Comparison of ENCODE assay signal across 11 mouse cellular contexts in genomic region chr7:24501492-24501891, GRCm38 (mm10). TPM values are rescaled to one million over a fixed set of nuclear protein-coding genes. Genes with fewer than 3 reads are reported as not detected.
DNase-seq lines count a peak whose midpoint lies in the region; ATAC-seq and TF ChIP-seq lines count a peak whose summit lies in the region.
"Had no signal": no experiment of that assay in that cellular context is flagged by ENCODE, and none has a peak within 500 bp of the region (broad histone marks: within the 10 kb centered on the region; RNA-seq: fewer than 3 reads in every experiment).

No protein-coding gene starts in this region.

- peak; percentile 32 for DNase-seq in adrenal gland, postnatal 14 days
- no peak for DNase-seq in adrenal gland, postnatal 25 days
- DNase-seq in layer of hippocampus, adult 2 months (ENCODE audit: low spot score in 2 of 2): no peak
- DNase-seq in layer of hippocampus, adult 11-12 months (ENCODE audit: low spot score): no peak
- DNase-seq in liver, postnatal 0 days: peak; percentile 44
- peak; percentile 70 for DNase-seq in testis, postnatal 10 days (ENCODE audit: low spot score)
- no peak for DNase-seq in layer of hippocampus, adult 9-10 months (ENCODE audit: low spot score)
- DNase-seq in midbrain, embryonic 11.5 days (ENCODE audit: low spot score, missing footprints): no peak
- DNase-seq: adrenal gland, adult 2 months had no signal

- H3K9ac ChIP-seq in liver, postnatal 0 days (replicated peaks): no peak overlapping the region
- no peak overlapping the region for H3K9ac ChIP-seq in midbrain, embryonic 11.5 days (ENCODE audit: low read length)

- 51% methylated on average over 21 of the region's 21 CpGs for WGBS in liver, postnatal 0 days (ENCODE audit: insufficient replicate concordance)
- WGBS in midbrain, embryonic 11.5 days: 55% methylated on average over 21 of the region's 21 CpGs

- peaks cover 45% of the 10 kb centered on the region for H3K27me3 ChIP-seq in liver, postnatal 0 days (ENCODE audit: insufficient read depth, low read length)
- peaks cover 18% of the 10 kb centered on the region for H3K27me3 ChIP-seq in midbrain, embryonic 11.5 days (ENCODE audit: control insufficient read depth, insufficient read depth, low read length)

- H3K27ac ChIP-seq in layer of hippocampus, adult 2 months: no peak overlapping the region
- H3K27ac ChIP-seq in liver, postnatal 0 days (ENCODE audit: low read depth): no peak overlapping the region
- H3K27ac ChIP-seq in midbrain, embryonic 11.5 days (ENCODE audit: low read depth, low read length): no peak overlapping the region

- no peak overlapping the region for H3K4me2 ChIP-seq in liver, postnatal 0 days (ENCODE audit: low read depth, low read length)
- no peak overlapping the region for H3K4me2 ChIP-seq in midbrain, embryonic 11.5 days

- TF ChIP-seq EP300 in liver, postnatal 0 days (IDR thresholded peaks at IDR 0.05; ENCODE audit: low read depth): no peak

- no peaks in the 10 kb centered on the region for H3K36me3 ChIP-seq in liver, postnatal 0 days (replicated peaks; ENCODE audit: insufficient read depth, low read length)
- peaks cover 11% of the 10 kb centered on the region for H3K36me3 ChIP-seq in midbrain, embryonic 11.5 days (ENCODE audit: control insufficient read depth, insufficient read depth, low read length)

- 0 out of 2 replicates have a peak, but pooled peaks cover 2% of the 10 kb centered on the region for H3K9me3 ChIP-seq in liver, postnatal 0 days (ENCODE audit: low read length)
- no peaks in the 10 kb centered on the region for H3K9me3 ChIP-seq in midbrain, embryonic 11.5 days (ENCODE audit: control insufficient read depth, low read length)

- no peak for ATAC-seq in liver, postnatal 0 days
- no peak for ATAC-seq in midbrain, embryonic 11.5 days (ENCODE audit: low FRiP score)

- no peak overlapping the region for H3K4me3 ChIP-seq in layer of hippocampus, adult 2 months
- H3K4me3 ChIP-seq in liver, postnatal 0 days (ENCODE audit: low read depth, low read length): no peak overlapping the region
- H3K4me3 ChIP-seq in midbrain, embryonic 11.5 days (ENCODE audit: low read depth, low read length): no peak overlapping the region

- H3K4me1 ChIP-seq in liver, postnatal 0 days (ENCODE audit: insufficient read depth): peaks cover 14% of the 10 kb centered on the region
- peaks cover 33% of the 10 kb centered on the region for H3K4me1 ChIP-seq in midbrain, embryonic 11.5 days (ENCODE audit: control insufficient read depth, insufficient read depth, low read length)

- TF ChIP-seq CTCF in layer of hippocampus, adult 2 months (conservative IDR thresholded peaks at IDR 0.05): peak; percentile 63
- TF ChIP-seq CTCF in liver, postnatal 0 days (IDR thresholded peaks at IDR 0.05; ENCODE audit: low read depth): peak; percentile 51

RNA-seq across cellular contexts. Expression of gene Zfp428, which starts 5.3 kb away (rescaled TPM):
- total RNA-seq in adrenal gland, postnatal 14 days (2021): 6.1 and 7.5 TPM in 2 replicates
- 6.2 and 7.0 TPM in 2 replicates for total RNA-seq in adrenal gland, postnatal 25 days (2021)
- 10 to 100 TPM; 32.6 to 41.6 TPM for total RNA-seq in layer of hippocampus, adult 2 months (2021)
- polyA plus RNA-seq in liver, postnatal 0 days (2015; fragmentation: Nextera tagmentation; extraction: Ambion mirVana): 3.3 and 4.1 TPM in 2 replicates
- 83.8 and 83.9 TPM in 2 replicates for polyA plus RNA-seq in midbrain, embryonic 11.5 days (2014; fragmentation: Nextera tagmentation; extraction: Ambion mirVana)

RNA-seq across cellular contexts. Expression of gene AC161166.1, which starts 10.8 kb away (rescaled TPM):
- total RNA-seq in adrenal gland, postnatal 14 days (2021): not detected in 2 replicates
- total RNA-seq in adrenal gland, postnatal 25 days (2021): not detected in 2 replicates
- not detected for total RNA-seq in layer of hippocampus, adult 2 months (2021)
- polyA plus RNA-seq in liver, postnatal 0 days (2015; fragmentation: Nextera tagmentation; extraction: Ambion mirVana): not detected in 2 replicates
- 0.55 and 0.59 TPM in 2 replicates for polyA plus RNA-seq in midbrain, embryonic 11.5 days (2014; fragmentation: Nextera tagmentation; extraction: Ambion mirVana)
- total RNA-seq: adrenal gland, adult 2 months; heart, postnatal 36 days; left cerebral cortex, postnatal 14 days had no signal
- polyA plus RNA-seq: adrenal gland, adult 2 months had no signal

RNA-seq across cellular contexts. Expression of gene Cadm4, which starts 19.7 kb away (rescaled TPM):
- 5.7 and 6.4 TPM in 2 replicates for total RNA-seq in adrenal gland, postnatal 14 days (2021)
- total RNA-seq in adrenal gland, postnatal 25 days (2021): 2.4 and 3.8 TPM in 2 replicates
- 100 to 1,000 TPM; 128 to 132 TPM for total RNA-seq in layer of hippocampus, adult 2 months (2021)
- polyA plus RNA-seq in liver, postnatal 0 days (2015; fragmentation: Nextera tagmentation; extraction: Ambion mirVana): 0.17 and 0.46 TPM in 2 replicates
- 6.6 and 6.7 TPM in 2 replicates for polyA plus RNA-seq in midbrain, embryonic 11.5 days (2014; fragmentation: Nextera tagmentation; extraction: Ambion mirVana)

RNA-seq across cellular contexts. Expression of gene Irgq, which starts 29.0 kb away (rescaled TPM):
- 18.9 and 20.4 TPM in 2 replicates for total RNA-seq in adrenal gland, postnatal 14 days (2021)
- 24.5 and 29.5 TPM in 2 replicates for total RNA-seq in adrenal gland, postnatal 25 days (2021)
- total RNA-seq in layer of hippocampus, adult 2 months (2021): 10 to 100 TPM; 61.9 to 63.0 TPM
- 1.3 and 1.6 TPM in 2 replicates for polyA plus RNA-seq in liver, postnatal 0 days (2015; fragmentation: Nextera tagmentation; extraction: Ambion mirVana)
- 13.4 and 14.0 TPM in 2 replicates for polyA plus RNA-seq in midbrain, embryonic 11.5 days (2014; fragmentation: Nextera tagmentation; extraction: Ambion mirVana)

RNA-seq across cellular contexts. Expression of gene Plaur, which starts 39.2 kb away (rescaled TPM):
- total RNA-seq in adrenal gland, postnatal 14 days (2021): 5.2 and 7.9 TPM in 2 replicates
- 5.6 and 7.8 TPM in 2 replicates for total RNA-seq in adrenal gland, postnatal 25 days (2021)
- total RNA-seq in layer of hippocampus, adult 2 months (2021): under 1 TPM; 0.23 to 0.32 TPM
- polyA plus RNA-seq in liver, postnatal 0 days (2015; fragmentation: Nextera tagmentation; extraction: Ambion mirVana): 9.3 and 10.8 TPM in 2 replicates
- polyA plus RNA-seq in midbrain, embryonic 11.5 days (2014; fragmentation: Nextera tagmentation; extraction: Ambion mirVana): 0.86 and 1.4 TPM in 2 replicates

Comparison
In these comparisons a context has a peak if more than half of its experiments do, and no peak if none do; other contexts are left out.
1. DNase-seq: peak in adrenal gland, postnatal 14 days (single experiment), liver, postnatal 0 days (single experiment) and testis, postnatal 10 days (single experiment); none in adrenal gland, postnatal 25 days (single experiment), layer of hippocampus, adult 2 months (0 of 2), layer of hippocampus, adult 11-12 months (single experiment), layer of hippocampus, adult 9-10 months (single experiment) and midbrain, embryonic 11.5 days (single experiment).
2. RNA of gene Cadm4, which starts 19.7 kb away (total RNA-seq): 128 to 132 TPM in layer of hippocampus, adult 2 months; 5.7 to 6.4 TPM in adrenal gland, postnatal 14 days and 2.4 to 3.8 TPM in adrenal gland, postnatal 25 days; every median in the first group is over 10 times any median in the second.